Mouse (Mus musculus): ENCODE measurements around the gene Gm3411. TPM values are rescaled to one million over a fixed set of nuclear protein-coding genes. Genes with fewer than 3 reads are reported as not detected.
"Not testable (repeated sequence)": the region's sequence is repeated elsewhere in the genome, so short reads cannot be mapped to it uniquely, and the experiment has no call there.

The Gm3411 gene
- polyA plus RNA-seq (2016; fragmentation: Nextera tagmentation; extraction: Ambion mirVana): 4.0 TPM in 2 replicates

DNA sequence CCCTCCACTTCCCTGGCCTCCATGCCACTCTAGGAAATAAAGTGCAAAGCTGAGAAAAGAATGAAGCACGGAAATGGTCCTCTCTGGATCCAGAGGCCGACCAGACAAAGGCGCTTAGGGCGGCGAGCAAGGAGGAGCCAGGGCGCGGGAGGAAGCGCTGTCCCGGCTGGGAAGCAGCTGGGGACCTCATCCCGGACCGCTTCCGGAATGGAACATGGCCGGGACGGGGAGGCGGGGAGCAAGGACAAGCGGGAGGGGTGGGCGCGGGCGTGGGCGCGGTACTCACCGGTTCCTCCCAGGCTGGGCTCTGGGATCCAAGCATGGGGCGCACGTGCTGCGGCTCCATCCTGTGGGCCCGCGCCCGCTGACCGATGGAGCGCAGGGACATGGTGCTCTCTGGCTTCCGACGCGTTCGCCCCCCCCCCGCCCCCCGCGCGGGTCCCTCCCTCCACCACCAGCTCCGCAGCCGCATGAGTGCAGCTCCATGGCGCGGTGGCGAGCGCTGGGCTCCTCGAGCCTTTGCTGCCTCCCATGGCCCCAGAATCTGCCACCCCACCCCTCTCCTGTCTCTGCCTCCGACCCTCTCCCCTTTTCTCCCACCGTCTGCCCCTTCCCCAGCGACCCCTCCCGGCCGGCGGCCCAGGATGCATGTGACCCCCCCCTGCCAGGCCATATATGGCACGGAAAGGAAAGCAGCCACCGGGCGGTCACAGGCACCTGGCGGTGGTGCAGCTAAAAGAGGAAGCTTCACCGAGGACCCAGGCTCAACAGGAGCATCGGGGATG lies at the start of gene Gm3411:
Gene Gm3411 (minus strand): TSS at position 320 of the 785 bp plus-strand sequence.
- WGBS: 2% methylated on average over 52 of the region's 57 CpGs
- not testable (repeated sequence) for ATAC-seq (ENCODE audit: low FRiP score, low read depth)
- peak within 1 kb of the TSS; percentile 48 for H3K4me3 ChIP-seq

DNA sequence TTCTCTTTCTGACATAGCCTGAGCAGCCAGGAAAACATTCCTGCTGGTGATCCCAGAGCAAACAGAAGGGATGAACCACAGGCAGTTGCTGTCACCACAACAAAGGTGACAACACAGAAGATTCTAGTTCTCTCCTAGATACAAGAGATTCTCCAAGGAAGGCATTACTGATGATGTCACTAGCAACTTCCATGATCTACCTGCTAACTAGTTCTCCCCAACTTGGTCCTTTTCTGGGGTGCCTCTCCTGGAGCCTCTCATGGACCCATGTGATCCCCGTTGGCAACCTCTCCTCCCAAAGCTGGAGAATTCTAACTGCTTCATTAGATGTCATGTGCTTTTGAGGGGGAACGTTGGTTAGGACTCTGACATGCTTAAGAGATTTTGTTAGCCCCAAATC lies 17.7 kb upstream of the Gm3411 start, which contains the start of gene Gm21103:
Gene Gm21103 (minus strand): TSS at position 101 of the 400 bp plus-strand sequence.
- not testable (repeated sequence) for H3K27ac ChIP-seq; H3K36me3 ChIP-seq; H3K9me3 ChIP-seq; H3K9ac ChIP-seq; H3K27me3 ChIP-seq (replicated peaks); H3K4me2 ChIP-seq (replicated peaks); ATAC-seq (ENCODE audit: low FRiP score, low read depth); H3K4me1 ChIP-seq; H3K4me3 ChIP-seq
- WGBS: 78% methylated on average over 2 of the region's 2 CpGs

More for the DNA sequence above, at the start of gene Gm3411:
- not testable (repeated sequence) for H3K27me3 ChIP-seq (replicated peaks); H3K36me3 ChIP-seq; H3K9me3 ChIP-seq; H3K27ac ChIP-seq; H3K4me1 ChIP-seq
- Histone ChIP-seq H3K4me2 (replicated peaks) (peak within 1 kb of the TSS; percentile 65), H3K9ac (peak within 1 kb of the TSS; percentile 59)

DNA sequence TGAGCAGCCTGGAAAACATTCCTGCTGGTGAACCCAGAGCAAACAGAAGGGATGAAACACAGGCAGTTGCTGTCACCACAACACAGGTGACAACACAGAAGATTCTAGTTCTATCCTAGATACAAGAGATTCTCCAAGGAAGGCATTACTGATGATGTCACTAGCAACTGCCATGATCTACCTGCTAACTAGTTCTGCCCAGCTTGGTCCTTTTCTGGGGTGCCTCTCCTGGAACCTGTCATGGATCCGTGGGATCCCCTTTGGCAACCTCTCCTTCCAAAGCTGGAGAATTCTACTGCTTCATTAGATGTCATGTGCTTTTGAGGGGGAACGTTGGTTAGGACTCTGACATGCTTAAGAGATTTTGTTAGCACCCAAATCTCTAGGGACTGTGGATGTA lies 67.9 kb downstream of the Gm3411 start, which contains the start of gene Gm21560:
Gene Gm21560 (minus strand): TSS at position 101 of the 400 bp plus-strand sequence.
- not testable (repeated sequence) for H3K9ac ChIP-seq; H3K4me2 ChIP-seq (replicated peaks); H3K27me3 ChIP-seq (replicated peaks); H3K9me3 ChIP-seq; H3K4me1 ChIP-seq; H3K27ac ChIP-seq; H3K36me3 ChIP-seq; H3K4me3 ChIP-seq; ATAC-seq (ENCODE audit: low FRiP score, low read depth)
- 70% methylated on average over 2 of the region's 2 CpGs for WGBS

Other genes with a start within 250 kb of the Gm3411 start
- gene Gm6337, start 229.0 kb downstream of the Gm3411 start, polyA plus RNA-seq (2016; fragmentation: Nextera tagmentation; extraction: Ambion mirVana): not detected in 2 replicates
- 1.1 and 1.4 TPM in 2 replicates for gene Gm8206, start 193.3 kb downstream of the Gm3411 start, polyA plus RNA-seq (2016; fragmentation: Nextera tagmentation; extraction: Ambion mirVana)
- 2.9 and 3.2 TPM in 2 replicates for gene Gm3468, start 178.6 kb downstream of the Gm3411 start, polyA plus RNA-seq (2016; fragmentation: Nextera tagmentation; extraction: Ambion mirVana)
- gene Gm3476, start 161.4 kb downstream of the Gm3411 start, polyA plus RNA-seq (2016; fragmentation: Nextera tagmentation; extraction: Ambion mirVana): not detected in 2 replicates
- gene Gm21560, start 68.0 kb downstream of the Gm3411 start, polyA plus RNA-seq (2016; fragmentation: Nextera tagmentation; extraction: Ambion mirVana): not detected in 2 replicates
- not detected in 2 replicates for gene Gm21103, start 17.6 kb upstream of the Gm3411 start, polyA plus RNA-seq (2016; fragmentation: Nextera tagmentation; extraction: Ambion mirVana)
- gene Gm3618, start 56.4 kb upstream of the Gm3411 start, polyA plus RNA-seq (2016; fragmentation: Nextera tagmentation; extraction: Ambion mirVana): not detected in 2 replicates
- not detected in 2 replicates for gene Gm16440, start 103.1 kb upstream of the Gm3411 start, polyA plus RNA-seq (2016; fragmentation: Nextera tagmentation; extraction: Ambion mirVana)
- gene Gm3591, start 125.2 kb upstream of the Gm3411 start, polyA plus RNA-seq (2016; fragmentation: Nextera tagmentation; extraction: Ambion mirVana): 2.2 and 2.8 TPM in 2 replicates
- gene Gm3594, start 157.4 kb upstream of the Gm3411 start, polyA plus RNA-seq (2016; fragmentation: Nextera tagmentation; extraction: Ambion mirVana): not detected in 2 replicates

All from neural tube, embryonic 12.5 days (tissue).